Mouse (Mus musculus) lung, postnatal 0 days (tissue): ENCODE results near the gene Slc9c1.

Experiments
- CTCF ChIP-seq: IDR thresholded peaks from 2 replicates; pipeline ENCODE4 v1.5.1; 2016; ENCODE audit warnings: antibody characterized with exemption, mild to moderate bottlenecking
- EP300 ChIP-seq: IDR thresholded peaks from 2 replicates; pipeline ENCODE4 v1.6.1; 2016; ENCODE audit warnings: antibody characterized with exemption, mild to moderate bottlenecking, control low read depth

- TF ChIP-seq CTCF: no peak
- TF ChIP-seq EP300: no peak
These were observed 89.7 kb downstream of the Slc9c1 start for GRCm38 (mm10) chr16:45624791-45625190.
